Mouse (Mus musculus): ENCODE measurements around the gene Ubtf. TPM values are rescaled to one million over a fixed set of nuclear protein-coding genes. Genes with fewer than 3 reads are reported as not detected.
"Not testable (repeated sequence)": the region's sequence is repeated elsewhere in the genome, so short reads cannot be mapped to it uniquely, and the experiment has no call there.

Ubtf gene
- 213 TPM in 1 of 2 replicates, not detected in the other for polyA plus RNA-seq (2012; ENCODE audit: insufficient read depth, insufficient read length, low replicate concordance, missing spikeins)

GRCm38 (mm10) chr11:102319410-102319792 is at the start of gene Ubtf:
Gene Ubtf (minus strand): TSS chr11:102319742.
- under 1% methylated on average over 25 of the region's 25 CpGs for WGBS
- H3K4me3 ChIP-seq (ENCODE audit: insufficient read depth, low read depth, low read length), result peak within 1 kb of the TSS; percentile 88
- peak within 1 kb of the TSS; percentile 100 for H3K27ac ChIP-seq (ENCODE audit: insufficient read depth, low read depth, low read length)
- H3K4me1 ChIP-seq (ENCODE audit: control insufficient read depth, insufficient read depth, low read length), result peaks cover 19% of the 10 kb centered on the region
- no peak; the same call in 1 of the 2 replicates for TF ChIP-seq POLR2A (IDR thresholded peaks at IDR 0.05; ENCODE audit: insufficient read depth, low read depth, low read length)
- no peak for TF ChIP-seq CTCF (IDR thresholded peaks at IDR 0.05; ENCODE audit: insufficient read depth, low read depth, low read length)

GRCm38 (mm10) chr11:102369263-102369662 is 49.7 kb upstream of the Ubtf start:
- 84% methylated on average over 4 of the region's 4 CpGs for WGBS
- no peak overlapping the region for H3K4me3 ChIP-seq (ENCODE audit: insufficient read depth, low read depth, low read length)
- TF ChIP-seq CTCF (IDR thresholded peaks at IDR 0.05; ENCODE audit: insufficient read depth, low read depth, low read length) (no peak), POLR2A (IDR thresholded peaks at IDR 0.05; ENCODE audit: insufficient read depth, low read depth, low read length) (no peak)
- H3K27ac ChIP-seq (ENCODE audit: insufficient read depth, low read depth, low read length), result no peak overlapping the region
- H3K4me1 ChIP-seq (ENCODE audit: control insufficient read depth, insufficient read depth, low read length), result no peaks in the 10 kb centered on the region

- H3K4me3 ChIP-seq (ENCODE audit: insufficient read depth, low read depth, low read length), result no peak overlapping the region
- TF ChIP-seq CTCF (IDR thresholded peaks at IDR 0.05; ENCODE audit: insufficient read depth, low read depth, low read length), result no peak
- TF ChIP-seq POLR2A (IDR thresholded peaks at IDR 0.05; ENCODE audit: insufficient read depth, low read depth, low read length), result no peak
- 86% methylated on average over 5 of the region's 5 CpGs for WGBS
- no peak overlapping the region for H3K27ac ChIP-seq (ENCODE audit: insufficient read depth, low read depth, low read length)
- H3K4me1 ChIP-seq (ENCODE audit: control insufficient read depth, insufficient read depth, low read length), result no peaks in the 10 kb centered on the region
These were observed 48.8 kb upstream of the Ubtf start for GRCm38 (mm10) chr11:102368347-102368746.

- Histone ChIP-seq H3K4me1 (ENCODE audit: control insufficient read depth, insufficient read depth, low read length) (no peaks in the 10 kb centered on the region), H3K27ac (ENCODE audit: insufficient read depth, low read depth, low read length) (no peak overlapping the region), H3K4me3 (ENCODE audit: insufficient read depth, low read depth, low read length) (no peak overlapping the region)
- WGBS, result 85% methylated on average over 9 of the region's 9 CpGs
- no peak for TF ChIP-seq CTCF (IDR thresholded peaks at IDR 0.05; ENCODE audit: insufficient read depth, low read depth, low read length)
- no peak for TF ChIP-seq POLR2A (IDR thresholded peaks at IDR 0.05; ENCODE audit: insufficient read depth, low read depth, low read length)
These were observed 48.1 kb upstream of the Ubtf start for GRCm38 (mm10) chr11:102367504-102368280.

- 94% methylated on average over 8 of the region's 8 CpGs for WGBS
These were observed 46.6 kb upstream of the Ubtf start, which contains the start of gene Slc4a1 for GRCm38 (mm10) chr11:102366103-102366502. Gene Slc4a1 (minus strand): TSS chr11:102366203.

GRCm38 (mm10) chr11:102365699-102366098 is 46.2 kb upstream of the Ubtf start:
- TF ChIP-seq CTCF (IDR thresholded peaks at IDR 0.05; ENCODE audit: insufficient read depth, low read depth, low read length) (no peak), POLR2A (IDR thresholded peaks at IDR 0.05; ENCODE audit: insufficient read depth, low read depth, low read length) (no peak)
- 64% methylated on average over 4 of the region's 4 CpGs for WGBS

More at GRCm38 (mm10) chr11:102366103-102366502, 46.6 kb upstream of the Ubtf start, which contains the start of gene Slc4a1:
- not testable (repeated sequence) for H3K4me3 ChIP-seq (ENCODE audit: insufficient read depth, low read depth, low read length); H3K4me1 ChIP-seq (ENCODE audit: control insufficient read depth, insufficient read depth, low read length); H3K27ac ChIP-seq (ENCODE audit: insufficient read depth, low read depth, low read length)

GRCm38 (mm10) chr11:102364570-102365371 is 45.2 kb upstream of the Ubtf start:
- 80% methylated on average over 14 of the region's 14 CpGs for WGBS
- TF ChIP-seq POLR2A (IDR thresholded peaks at IDR 0.05; ENCODE audit: insufficient read depth, low read depth, low read length) (no peak), CTCF (IDR thresholded peaks at IDR 0.05; ENCODE audit: insufficient read depth, low read depth, low read length) (no peak)
- Histone ChIP-seq H3K27ac (ENCODE audit: insufficient read depth, low read depth, low read length) (no peak overlapping the region), H3K4me1 (ENCODE audit: control insufficient read depth, insufficient read depth, low read length) (no peaks in the 10 kb centered on the region), H3K4me3 (ENCODE audit: insufficient read depth, low read depth, low read length) (no peak overlapping the region)

More at GRCm38 (mm10) chr11:102365699-102366098, 46.2 kb upstream of the Ubtf start:
- Histone ChIP-seq H3K27ac (ENCODE audit: insufficient read depth, low read depth, low read length) (no peak overlapping the region), H3K4me3 (ENCODE audit: insufficient read depth, low read depth, low read length) (no peak overlapping the region), H3K4me1 (ENCODE audit: control insufficient read depth, insufficient read depth, low read length) (no peaks in the 10 kb centered on the region)

- no peak overlapping the region for H3K27ac ChIP-seq (ENCODE audit: insufficient read depth, low read depth, low read length)
- no peaks in the 10 kb centered on the region for H3K4me1 ChIP-seq (ENCODE audit: control insufficient read depth, insufficient read depth, low read length)
- TF ChIP-seq CTCF (IDR thresholded peaks at IDR 0.05; ENCODE audit: insufficient read depth, low read depth, low read length), result no peak
- no peak for TF ChIP-seq POLR2A (IDR thresholded peaks at IDR 0.05; ENCODE audit: insufficient read depth, low read depth, low read length)
- H3K4me3 ChIP-seq (ENCODE audit: insufficient read depth, low read depth, low read length), result no peak overlapping the region
- 78% methylated on average over 2 of the region's 2 CpGs for WGBS
These were observed 44.1 kb upstream of the Ubtf start for GRCm38 (mm10) chr11:102363623-102364022.

Data from olfactory bulb, adult 2 months (tissue).